Mouse (Mus musculus): ENCODE results near the gene Aplp2.
A peak's percentile ranks its signal among the peaks of the same experiment; 100 is the strongest.
"Not testable (repeated sequence)": the region's sequence is repeated elsewhere in the genome, so short reads cannot be mapped to it uniquely, and the experiment has no call there.

Aplp2 gene

GRCm38 (mm10) chr9:31181291-31182085 is 30.1 kb downstream of the Aplp2 start:
- DNase-seq (ENCODE audit: low read depth, low spot score): no peak

DNA sequence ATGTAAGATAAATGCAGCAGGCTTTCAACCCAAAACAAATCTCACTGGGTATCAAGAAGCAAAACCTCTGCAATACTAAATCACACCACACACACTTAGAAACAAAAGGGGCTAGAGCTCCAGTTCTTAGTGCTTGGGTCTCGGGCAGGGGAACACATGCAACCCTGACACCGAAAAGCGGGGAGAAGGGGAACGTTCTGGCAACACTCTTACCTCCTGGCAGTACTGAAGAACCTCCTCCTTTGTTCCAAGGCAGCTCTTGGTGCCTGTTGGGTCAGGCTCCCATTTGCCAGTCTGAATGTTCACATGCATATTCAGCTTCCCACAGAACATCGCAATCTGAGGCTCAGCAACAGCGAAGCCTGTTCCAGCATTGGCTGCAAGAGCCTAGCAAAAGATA is 33.9 kb downstream of the Aplp2 start:
- DNase-seq (ENCODE audit: low read depth, low spot score): no peak

DNA sequence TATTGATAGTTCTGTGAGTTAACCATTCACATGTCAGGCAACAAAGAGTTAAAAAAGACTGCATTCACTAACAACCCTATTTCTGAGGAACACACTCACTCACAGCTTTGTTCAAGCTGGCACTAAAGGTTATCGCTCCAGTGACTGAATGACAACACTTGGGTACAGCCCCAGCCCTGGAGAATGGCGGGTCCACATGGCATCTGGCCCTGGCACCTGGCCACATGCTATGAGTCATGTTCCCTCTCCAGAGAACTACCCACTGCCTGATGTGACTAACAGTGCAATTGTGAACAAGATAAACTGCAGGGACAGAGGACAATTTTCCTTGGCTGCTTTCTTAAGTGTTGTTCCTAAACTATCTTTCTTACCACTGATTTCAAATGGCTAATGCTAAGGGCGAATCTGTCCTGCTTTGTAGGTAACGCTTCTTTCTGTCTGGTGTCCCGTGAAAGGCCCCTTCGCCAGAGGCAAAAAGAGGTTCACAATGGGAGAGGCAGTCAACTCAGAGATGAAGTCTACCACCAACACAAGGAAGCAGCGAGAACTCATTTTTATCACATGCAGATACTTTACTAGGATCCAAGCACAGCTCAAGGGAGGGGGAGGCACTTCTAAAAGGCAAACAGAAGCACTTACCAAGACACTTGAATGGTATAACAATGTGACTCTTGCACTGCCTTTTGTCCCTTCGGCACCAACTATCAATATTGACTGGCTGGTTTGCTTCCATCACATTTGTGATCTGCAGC is 35.1 kb downstream of the Aplp2 start:
- no peak for DNase-seq (ENCODE audit: low read depth, low spot score)

GRCm38 (mm10) chr9:31175978-31176377 is 35.6 kb downstream of the Aplp2 start:
- no peak for DNase-seq (ENCODE audit: low read depth, low spot score)

GRCm38 (mm10) chr9:31175346-31175745 is 36.3 kb downstream of the Aplp2 start:
- no peak for DNase-seq (ENCODE audit: low read depth, low spot score)

DNA sequence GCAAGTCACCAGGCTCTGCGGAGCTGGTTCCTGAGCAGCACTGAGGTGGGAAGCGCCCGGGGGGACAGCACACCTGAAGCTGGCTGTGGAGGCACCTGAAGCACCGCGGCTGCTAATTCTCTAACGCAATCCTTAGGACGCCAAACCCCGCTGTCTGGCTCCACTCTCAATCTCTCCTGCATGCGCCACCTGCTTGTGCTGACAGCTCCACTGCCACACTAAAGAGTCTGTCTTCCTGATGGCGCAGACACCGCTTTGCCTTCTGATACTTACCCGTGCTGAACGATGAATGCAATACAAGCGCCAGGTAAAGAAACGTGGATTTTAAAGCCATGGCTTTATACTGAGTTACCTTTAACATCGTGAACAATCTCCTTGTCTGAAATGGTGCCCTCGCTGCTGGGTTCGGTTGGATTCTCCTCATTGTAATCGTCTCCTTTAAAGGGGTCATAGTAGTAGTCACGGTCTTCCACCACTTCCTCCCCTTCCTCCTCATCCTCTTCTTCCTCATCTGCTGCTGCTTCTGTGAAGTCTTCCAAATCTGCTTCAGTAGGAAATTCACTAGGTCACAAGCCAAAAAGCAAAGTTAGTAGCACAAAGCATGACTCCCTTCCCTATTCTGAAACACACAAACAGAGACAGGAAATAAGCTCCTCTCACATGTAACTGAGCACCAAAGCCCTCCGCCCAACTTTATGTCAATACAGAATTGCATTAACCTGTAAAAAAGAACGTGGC is 43.1 kb downstream of the Aplp2 start:
- DNase-seq (ENCODE audit: low read depth, low spot score): no peak

DNA sequence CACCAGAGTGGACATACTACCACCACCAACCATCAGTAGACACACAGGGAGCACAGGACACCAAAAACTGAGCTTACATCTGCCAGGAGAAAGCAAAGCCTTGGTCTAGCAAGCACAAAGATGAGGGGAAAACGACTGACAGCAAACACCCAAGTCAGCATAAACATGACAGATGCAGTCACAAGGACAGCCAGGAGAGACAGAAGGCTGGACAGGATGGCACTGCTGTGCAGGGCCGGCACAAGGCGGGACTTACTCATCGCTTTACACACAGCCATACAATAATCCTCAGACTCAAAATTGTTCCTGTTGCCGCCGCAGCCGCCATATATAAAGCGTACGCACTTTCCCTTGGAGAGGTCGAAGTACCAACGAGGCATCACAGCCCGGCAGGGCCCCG is 44.3 kb downstream of the Aplp2 start:
- DNase-seq (ENCODE audit: low read depth, low spot score): no peak

DNA sequence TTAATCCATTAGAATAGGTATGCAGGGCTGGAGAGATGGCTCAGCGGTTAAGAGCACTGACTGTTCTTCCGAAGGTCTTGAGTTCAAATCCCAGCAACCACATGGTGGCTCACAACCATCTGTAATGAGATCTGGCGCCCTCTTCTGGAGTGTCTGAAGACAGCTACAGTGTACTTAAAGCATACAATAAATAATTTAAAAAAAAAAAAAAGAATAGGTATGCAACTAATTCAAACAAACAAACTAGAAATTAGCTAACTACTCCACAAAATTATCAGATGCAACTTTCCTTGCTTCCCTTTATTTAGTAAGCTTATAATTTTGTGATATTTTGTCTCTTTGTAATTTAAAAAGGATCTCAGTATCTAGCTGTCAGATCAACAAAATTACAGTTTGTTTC is 46.1 kb downstream of the Aplp2 start:
- DNase-seq (ENCODE audit: low read depth, low spot score): not testable (repeated sequence)

GRCm38 (mm10) chr9:31163327-31163726 is 48.3 kb downstream of the Aplp2 start:
- no peak for DNase-seq (ENCODE audit: low read depth, low spot score)

DNA sequence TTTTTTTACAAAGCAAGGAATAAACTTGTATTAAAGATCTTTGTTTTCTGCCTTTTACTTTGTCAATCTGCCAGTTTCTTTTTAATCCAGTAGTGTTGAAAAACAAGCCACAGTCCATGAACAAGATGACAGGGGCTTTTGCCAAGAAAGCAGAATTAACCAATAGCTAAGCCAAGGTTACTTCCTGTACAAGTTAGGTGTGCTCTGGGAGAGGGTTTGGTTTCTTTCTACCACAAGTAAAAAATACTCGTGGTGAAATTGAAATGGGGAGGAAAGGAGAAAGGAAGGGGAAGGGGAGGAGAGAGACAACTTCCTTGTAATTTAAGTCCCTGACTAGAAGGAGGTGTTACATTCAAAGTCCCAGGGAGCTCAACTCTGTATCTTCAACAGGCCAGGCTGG is 48.7 kb downstream of the Aplp2 start:
- DNase-seq (ENCODE audit: low read depth, low spot score): no peak

- DNase-seq (ENCODE audit: low read depth, low spot score): no peak
Observed at GRCm38 (mm10) chr9:31159910-31160309, 51.7 kb downstream of the Aplp2 start.

DNA sequence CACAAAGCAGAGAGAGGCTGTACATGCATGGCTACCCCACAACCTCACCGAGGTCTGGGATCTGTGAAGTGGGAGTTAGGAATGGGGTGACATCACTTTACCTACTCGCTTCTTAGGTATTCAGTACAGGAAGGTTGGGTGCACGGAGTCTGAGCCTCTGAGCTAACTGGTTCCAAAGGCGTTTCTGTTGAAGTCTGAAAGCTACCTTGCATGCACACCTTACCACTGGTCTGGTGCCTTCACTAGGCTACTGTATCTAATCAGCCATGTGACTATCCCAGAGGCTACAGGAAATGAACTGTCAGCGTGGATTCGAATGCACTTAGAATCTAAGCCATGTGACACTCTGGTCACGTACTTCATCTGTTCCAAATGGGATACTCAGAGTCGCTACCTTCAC is 55.0 kb downstream of the Aplp2 start:
- DNase-seq (ENCODE audit: low read depth, low spot score): no peak

GRCm38 (mm10) chr9:31151050-31151449 is 60.6 kb downstream of the Aplp2 start:
- peak; percentile 52 for DNase-seq (ENCODE audit: low read depth, low spot score)

DNA sequence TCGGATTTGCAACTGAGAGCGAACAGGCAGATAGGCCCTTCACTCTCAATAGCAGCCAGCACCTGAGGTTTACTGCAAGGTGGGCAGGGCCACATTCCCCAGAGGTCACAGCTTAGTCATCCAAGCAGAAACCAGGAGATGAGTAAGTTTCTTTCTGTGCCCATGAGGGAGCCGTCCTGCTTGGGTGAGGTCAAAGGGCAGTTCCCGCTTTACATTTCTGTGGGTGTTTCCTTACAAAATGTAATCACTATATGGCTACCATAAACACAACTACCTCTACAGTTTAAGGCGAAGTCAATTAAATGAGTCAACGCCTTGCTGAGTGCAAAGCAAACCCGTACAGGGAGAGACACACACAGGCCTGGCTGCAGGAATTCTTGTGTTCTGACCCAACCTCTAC is 63.5 kb downstream of the Aplp2 start:
- DNase-seq (ENCODE audit: low read depth, low spot score): no peak

DNA sequence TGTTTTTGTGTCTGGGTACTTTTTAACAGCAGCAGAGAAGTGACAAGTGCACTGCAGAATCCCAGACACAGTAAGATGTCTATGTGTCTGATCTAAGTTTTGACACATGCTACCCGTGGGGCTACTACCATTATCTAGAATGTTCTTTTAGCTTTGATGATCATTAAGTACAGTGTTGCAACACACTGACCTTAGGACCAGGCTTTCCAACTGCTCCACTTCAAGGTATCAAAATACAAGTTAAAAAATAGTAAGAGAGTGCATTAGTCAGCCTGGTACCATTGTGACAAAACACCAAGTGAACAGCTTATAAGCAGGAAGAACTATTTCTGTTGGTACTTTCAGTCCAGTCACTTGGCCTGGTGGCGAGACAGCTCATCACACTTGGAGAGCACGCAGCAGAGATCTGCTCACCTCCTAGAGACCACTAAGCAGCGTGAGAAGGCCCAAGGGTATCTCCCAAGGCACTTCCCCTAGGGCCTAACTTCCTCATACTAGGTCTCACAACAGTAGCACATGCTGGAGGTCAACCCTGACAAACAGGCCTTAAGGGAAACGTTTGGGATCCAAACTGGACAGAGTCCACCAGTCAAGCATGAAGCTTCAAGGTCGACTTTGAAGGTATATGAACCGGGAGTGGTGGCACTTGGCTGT is 66.2 kb downstream of the Aplp2 start:
- no peak for DNase-seq (ENCODE audit: low read depth, low spot score)

DNA sequence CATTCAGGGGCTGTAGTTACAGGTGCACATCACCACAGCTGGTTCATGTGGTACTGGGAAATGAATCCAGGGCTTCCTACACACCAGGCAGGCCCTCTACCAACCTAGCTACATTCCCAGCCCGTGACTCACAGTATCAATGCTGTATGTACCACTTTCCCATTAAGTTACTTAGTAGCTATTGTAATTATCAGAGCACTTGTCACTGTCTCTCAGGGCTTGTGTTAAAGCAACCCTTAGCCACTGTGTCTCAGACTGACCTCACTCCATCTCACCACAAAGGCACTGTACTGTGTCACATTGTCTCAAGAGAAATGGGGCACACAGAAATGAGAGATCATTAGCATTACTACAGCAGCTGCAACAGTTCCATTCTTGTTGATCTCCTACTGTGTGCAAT is 68.7 kb downstream of the Aplp2 start:
- DNase-seq (ENCODE audit: low read depth, low spot score): no peak

GRCm38 (mm10) chr9:31133131-31133530 is 78.5 kb downstream of the Aplp2 start:
- DNase-seq (ENCODE audit: low read depth, low spot score): no peak

DNA sequence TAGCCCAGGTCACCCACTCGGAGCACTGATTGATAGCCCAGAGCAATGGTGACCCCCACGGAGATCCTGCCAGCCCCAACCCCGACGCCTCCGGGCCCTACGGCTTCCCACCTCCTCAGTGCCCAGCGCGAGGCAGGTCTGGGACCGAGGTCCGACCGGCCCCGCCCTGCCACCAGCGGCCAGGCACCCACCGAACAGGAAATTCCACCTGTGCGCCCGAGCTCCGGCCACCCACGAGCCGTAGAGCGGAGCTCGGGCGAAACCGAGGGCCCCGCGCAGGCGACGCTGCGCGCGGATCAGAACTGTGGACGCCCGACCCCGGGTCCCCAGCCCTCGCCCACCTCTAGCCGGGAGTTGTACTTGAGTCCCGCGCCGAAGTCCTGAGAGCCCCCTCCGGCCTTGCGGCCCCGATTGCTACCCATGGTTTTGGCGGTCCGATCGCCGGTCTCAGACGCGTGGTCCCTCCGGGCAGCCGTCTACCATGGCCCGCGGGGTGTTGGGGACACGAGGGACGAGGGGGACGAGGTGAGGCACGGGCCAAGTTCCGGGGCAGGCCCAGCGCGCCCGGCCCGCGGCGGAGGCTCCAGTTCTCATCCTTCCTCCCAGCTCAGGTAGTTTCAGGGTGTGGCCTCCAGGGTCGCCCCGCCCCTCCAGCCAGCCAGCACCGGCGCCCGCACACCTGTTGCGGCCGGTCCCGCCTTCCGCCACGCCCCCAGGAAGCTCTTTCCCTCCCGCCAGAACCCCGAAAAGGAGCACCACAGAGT is 80.2 kb downstream of the Aplp2 start, which contains the start of gene St14:
St14 (minus strand) TSS at position 649 of the 764 bp plus-strand sequence.
- no peak for DNase-seq (ENCODE audit: low read depth, low spot score)

DNA sequence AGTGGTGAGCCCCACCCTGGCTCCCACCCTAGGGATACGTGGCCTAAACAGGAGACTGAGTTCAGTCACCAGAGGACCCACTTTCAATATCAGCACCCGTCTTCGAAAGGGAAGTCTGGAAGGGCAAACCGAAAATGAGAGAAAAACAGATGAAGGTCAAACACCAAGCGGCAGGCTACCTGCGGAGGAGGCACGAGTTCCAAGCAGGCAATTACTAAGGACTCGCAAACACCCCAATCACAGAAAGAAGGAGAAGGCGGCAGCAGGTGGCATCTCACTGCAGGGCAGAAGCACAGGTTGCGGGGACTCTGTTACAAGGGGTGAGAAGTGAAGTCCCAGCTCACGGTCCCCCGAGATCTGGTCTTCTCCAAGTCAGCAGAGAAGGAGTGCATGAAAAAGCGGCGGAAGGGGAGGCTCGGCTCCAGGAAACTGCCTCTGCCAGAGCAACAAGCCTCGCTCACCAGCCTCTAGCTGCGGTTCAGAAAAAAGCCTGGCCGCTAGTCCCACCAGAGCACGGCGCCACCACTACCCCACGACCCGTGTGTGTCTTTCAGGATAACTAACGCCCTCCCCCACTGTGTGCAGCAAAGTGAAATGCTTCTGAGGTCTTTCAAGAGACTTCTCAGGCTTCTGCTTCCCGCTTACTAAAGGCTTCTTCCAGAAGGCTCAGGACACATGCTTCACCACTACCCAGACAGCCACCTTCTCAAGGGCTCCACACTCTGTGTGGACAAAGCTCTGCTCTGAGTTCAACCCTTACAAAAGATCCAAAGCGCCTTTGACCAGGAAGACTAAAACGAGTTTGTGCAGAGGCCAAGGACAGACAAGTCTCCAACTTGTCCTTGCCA is 81.0 kb downstream of the Aplp2 start:
- DNase-seq (ENCODE audit: low read depth, low spot score): no peak

DNA sequence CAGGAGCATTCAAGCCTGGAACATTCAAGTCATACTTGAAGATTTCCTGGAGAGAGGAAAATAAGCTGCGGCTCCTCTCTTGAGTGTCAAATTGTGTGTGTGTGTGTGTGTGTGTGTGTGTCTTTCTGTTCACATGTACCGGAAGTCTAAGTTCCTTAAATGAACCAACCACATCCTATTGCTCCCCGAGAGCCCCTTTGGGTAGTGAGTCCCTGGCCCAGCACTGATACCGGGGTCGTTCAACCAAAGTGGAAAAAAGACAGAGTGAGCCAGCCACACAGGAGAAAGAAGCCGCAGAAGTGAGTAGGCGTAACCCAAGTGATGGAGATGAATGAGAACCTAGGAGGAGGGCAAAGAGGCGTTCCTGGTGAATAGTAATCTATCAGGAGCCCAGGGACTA is 81.7 kb downstream of the Aplp2 start:
- no peak for DNase-seq (ENCODE audit: low read depth, low spot score)

Measured in c-Kit-negative CD71-positive TER-119-positive erythroid progenitor cells, embryonic 14.5 days (primary cell).